Mouse (Mus musculus): ENCODE measurements around the gene Tbc1d22a.
"Not testable (repeated sequence)": the region's sequence is repeated elsewhere in the genome, so short reads cannot be mapped to it uniquely, and the experiment has no call there.

DNA sequence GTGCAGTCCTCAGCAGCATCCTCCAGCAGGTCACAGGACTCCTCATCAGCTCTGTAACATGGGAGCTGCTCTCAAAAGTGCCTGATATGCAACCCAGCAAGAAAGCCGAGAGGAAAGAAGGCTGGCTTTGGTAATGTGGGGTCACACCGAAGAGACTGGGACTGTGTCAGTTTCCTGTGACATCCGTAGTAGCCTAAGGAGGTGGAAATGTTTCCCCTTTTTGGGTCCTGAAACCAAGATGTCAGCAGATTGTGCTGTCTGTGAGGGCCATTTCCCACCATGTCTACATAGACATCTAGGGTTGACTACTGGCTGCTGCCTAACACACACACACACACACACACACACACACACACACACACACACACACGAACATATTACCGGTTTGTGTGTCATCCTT lies 2.1 kb upstream of the Tbc1d22a start:
- TF ChIP-seq POLR2A (IDR thresholded peaks at IDR 0.05; ENCODE audit: control insufficient read depth, extremely low read depth, insufficient read depth, low read length, poor library complexity); CTCF (IDR thresholded peaks at IDR 0.05; ENCODE audit: borderline replicate concordance, control insufficient read depth, extremely low read depth, insufficient read depth, low read length, poor library complexity): not testable (repeated sequence)

All from thymus, adult 2 months (tissue).